Comparison of ENCODE assay signal across 8 mouse cellular contexts in the genomic region with DNA sequence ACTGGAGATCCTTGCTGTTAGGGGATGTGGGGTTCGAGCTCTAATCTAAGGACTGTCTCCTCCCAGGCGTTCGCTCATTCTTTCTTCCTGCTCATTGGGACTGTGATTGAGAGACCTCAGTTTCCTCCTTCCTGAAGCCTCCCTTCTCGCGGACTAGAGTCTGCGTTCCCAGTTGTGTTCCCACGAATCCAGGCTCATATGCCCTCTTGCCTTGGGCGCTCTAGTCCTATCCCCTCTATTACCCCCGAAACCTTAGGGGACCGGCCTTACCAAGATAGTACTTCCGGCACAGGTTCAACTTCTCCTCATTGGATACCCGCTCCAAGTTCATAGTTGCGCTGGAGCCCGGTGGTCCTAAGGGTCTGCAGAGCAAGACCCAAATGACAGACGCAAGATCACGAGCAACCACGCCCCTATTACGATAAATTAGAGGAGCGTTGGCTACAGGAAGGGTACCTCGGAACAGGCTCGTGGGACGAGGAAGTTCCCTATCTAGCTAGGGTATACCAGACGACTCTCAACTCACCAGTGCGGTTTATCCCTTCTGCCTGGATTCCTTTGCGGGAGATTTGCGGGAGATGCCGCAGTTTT. TPM values are rescaled to one million over a fixed set of nuclear protein-coding genes. Genes with fewer than 3 reads are reported as not detected.
DNase-seq lines count a peak whose midpoint lies in the region; ATAC-seq and TF ChIP-seq lines count a peak whose summit lies in the region.

No protein-coding gene starts in this region.

- no peaks in the 10 kb centered on the region for H3K9me3 ChIP-seq in forebrain, embryonic 14.5 days (replicated peaks; ENCODE audit: control insufficient read depth, low read length)
- H3K9me3 ChIP-seq in liver, embryonic 15.5 days (replicated peaks) = no peaks in the 10 kb centered on the region
- H3K9me3 ChIP-seq in stomach, postnatal 0 days (ENCODE audit: control insufficient read depth, low read length) = no peaks in the 10 kb centered on the region

- peak overlapping the region; percentile 61 for H3K9ac ChIP-seq in forebrain, embryonic 14.5 days (ENCODE audit: low read length)
- peak overlapping the region; percentile 70 for H3K9ac ChIP-seq in liver, embryonic 15.5 days
- H3K9ac ChIP-seq in stomach, postnatal 0 days (ENCODE audit: low read length) = peak overlapping the region; percentile 66

- H3K27ac ChIP-seq in forebrain, embryonic 14.5 days (ENCODE audit: low read depth, low read length) = no peak overlapping the region
- H3K27ac ChIP-seq in liver, embryonic 15.5 days (replicated peaks) = peak overlapping the region; percentile 84
- H3K27ac ChIP-seq in stomach, postnatal 0 days (replicated peaks) = peak overlapping the region; percentile 86

- ATAC-seq in forebrain, embryonic 14.5 days = peak; percentile 11
- ATAC-seq in liver, embryonic 15.5 days (ENCODE audit: insufficient read depth) = no peak
- ATAC-seq in stomach, postnatal 0 days (ENCODE audit: low FRiP score, low TSS enrichment) = no peak

- DNase-seq in adrenal gland, postnatal 14 days = peak; percentile 35
- DNase-seq in adrenal gland, adult 8-10 months = no peak
- DNase-seq in ovary, postnatal 10 days (ENCODE audit: low spot score) = peak; percentile 21
- no peak for DNase-seq in ovary, adult 18-20 months (ENCODE audit: low spot score)
- peak; percentile 20 for DNase-seq in forebrain, embryonic 14.5 days (ENCODE audit: low spot score)
- peak; percentile 34 for DNase-seq in stomach, postnatal 0 days (ENCODE audit: low spot score)
- no peak for DNase-seq in spleen, postnatal 14 days (ENCODE audit: low spot score in 2 of 2)

- H3K36me3 ChIP-seq in forebrain, embryonic 14.5 days (ENCODE audit: control insufficient read depth, insufficient read depth, low read length) = peaks cover 35% of the 10 kb centered on the region
- H3K36me3 ChIP-seq in liver, embryonic 15.5 days (replicated peaks) = peaks cover 31% of the 10 kb centered on the region
- H3K36me3 ChIP-seq in stomach, postnatal 0 days (ENCODE audit: control insufficient read depth, insufficient read depth, low read length) = peaks cover 10% of the 10 kb centered on the region

- 1% methylated on average over 27 of the region's 27 CpGs for WGBS in forebrain, embryonic 14.5 days
- under 1% methylated on average over 27 of the region's 27 CpGs for WGBS in liver, embryonic 15.5 days (ENCODE audit: insufficient replicate concordance)
- 1% methylated on average over 27 of the region's 27 CpGs for WGBS in stomach, postnatal 0 days

- TF ChIP-seq EP300 in stomach, postnatal 0 days (optimal IDR thresholded peaks at IDR 0.05) = no peak

- peak overlapping the region; percentile 76 for H3K4me3 ChIP-seq in forebrain, embryonic 14.5 days (ENCODE audit: low read depth, low read length)
- peak overlapping the region; percentile 71 for H3K4me3 ChIP-seq in liver, embryonic 15.5 days (replicated peaks)
- peak overlapping the region; percentile 58 for H3K4me3 ChIP-seq in stomach, postnatal 0 days (ENCODE audit: low read depth, low read length)

- peaks cover 13% of the 10 kb centered on the region for H3K4me1 ChIP-seq in forebrain, embryonic 14.5 days (ENCODE audit: control insufficient read depth, insufficient read depth, low read length)
- H3K4me1 ChIP-seq in liver, embryonic 15.5 days (replicated peaks) = peaks cover 44% of the 10 kb centered on the region
- 0 out of 2 replicates have a peak, but pooled peaks cover 3% of the 10 kb centered on the region for H3K4me1 ChIP-seq in stomach, postnatal 0 days (replicated peaks; ENCODE audit: control insufficient read depth, insufficient read depth)

- no peaks in the 10 kb centered on the region for H3K27me3 ChIP-seq in forebrain, embryonic 14.5 days (replicated peaks; ENCODE audit: control insufficient read depth, insufficient read depth, low read length)
- H3K27me3 ChIP-seq in liver, embryonic 15.5 days = no peaks in the 10 kb centered on the region
- H3K27me3 ChIP-seq in stomach, postnatal 0 days (ENCODE audit: control insufficient read depth, insufficient read depth, low read length) = no peaks in the 10 kb centered on the region

- no peak for TF ChIP-seq CTCF in stomach, postnatal 0 days (IDR thresholded peaks at IDR 0.05; ENCODE audit: low read depth)

- peak overlapping the region; percentile 79 for H3K4me2 ChIP-seq in forebrain, embryonic 14.5 days (ENCODE audit: low read length)
- peak overlapping the region; percentile 86 for H3K4me2 ChIP-seq in liver, embryonic 15.5 days
- peak overlapping the region; percentile 78 for H3K4me2 ChIP-seq in stomach, postnatal 0 days (replicated peaks; ENCODE audit: low read depth)

RNA-seq across cellular contexts. Expression of a gene that starts 0.5 kb away (rescaled TPM):
- total RNA-seq in adrenal gland, postnatal 14 days (2021) = 60.3 and 66.8 TPM in 2 replicates
- 10 to 100 TPM; 70.4 to 83.6 (median 73.1) TPM for total RNA-seq in adrenal gland, adult 8-10 months (2022)
- polyA plus RNA-seq in forebrain, embryonic 14.5 days (2014; fragmentation: Nextera tagmentation; extraction: Ambion mirVana) = 132 and 135 TPM in 2 replicates
- polyA plus RNA-seq in liver, embryonic 15.5 days (2015; fragmentation: Nextera tagmentation; extraction: Ambion mirVana) = 32.4 and 35.4 TPM in 2 replicates
- polyA plus RNA-seq in stomach, postnatal 0 days (2015; fragmentation: Nextera tagmentation; extraction: Ambion mirVana) = 60.5 and 63.9 TPM in 2 replicates

RNA-seq across cellular contexts. Expression of a gene that starts 0.5 kb away (rescaled TPM):
- 3.8 and 4.6 TPM in 2 replicates for total RNA-seq in adrenal gland, postnatal 14 days (2021)
- 10 to 100 TPM in 1 of 4 experiments, 1 to 10 TPM in 3; 2.9 to 11.3 (median 7.4) TPM for total RNA-seq in adrenal gland, adult 8-10 months (2022)
- polyA plus RNA-seq in forebrain, embryonic 14.5 days (2014; fragmentation: Nextera tagmentation; extraction: Ambion mirVana) = 7.0 and 10.7 TPM in 2 replicates
- polyA plus RNA-seq in liver, embryonic 15.5 days (2015; fragmentation: Nextera tagmentation; extraction: Ambion mirVana) = 3.4 and 4.1 TPM in 2 replicates
- 2.5 and 2.6 TPM in 2 replicates for polyA plus RNA-seq in stomach, postnatal 0 days (2015; fragmentation: Nextera tagmentation; extraction: Ambion mirVana)

RNA-seq across cellular contexts. Expression of a gene that starts 0.8 kb away (rescaled TPM):
- total RNA-seq in adrenal gland, postnatal 14 days (2021) = 117 and 125 TPM in 2 replicates
- total RNA-seq in adrenal gland, adult 8-10 months (2022) = 100 to 1,000 TPM; 146 to 179 (median 164) TPM
- polyA plus RNA-seq in forebrain, embryonic 14.5 days (2014; fragmentation: Nextera tagmentation; extraction: Ambion mirVana) = 121 and 143 TPM in 2 replicates
- polyA plus RNA-seq in liver, embryonic 15.5 days (2015; fragmentation: Nextera tagmentation; extraction: Ambion mirVana) = 60.6 and 65.5 TPM in 2 replicates
- polyA plus RNA-seq in stomach, postnatal 0 days (2015; fragmentation: Nextera tagmentation; extraction: Ambion mirVana) = 185 and 197 TPM in 2 replicates

RNA-seq across cellular contexts. Expression of a gene that starts 2.6 kb away (rescaled TPM):
- total RNA-seq in adrenal gland, postnatal 14 days (2021) = 5.1 and 7.8 TPM in 2 replicates
- 1 to 10 TPM; 2.1 to 7.9 (median 3.6) TPM for total RNA-seq in adrenal gland, adult 8-10 months (2022)
- 1.7 and 6.4 TPM in 2 replicates for polyA plus RNA-seq in forebrain, embryonic 14.5 days (2014; fragmentation: Nextera tagmentation; extraction: Ambion mirVana)
- 2.3 and 2.8 TPM in 2 replicates for polyA plus RNA-seq in liver, embryonic 15.5 days (2015; fragmentation: Nextera tagmentation; extraction: Ambion mirVana)
- 1.3 and 1.4 TPM in 2 replicates for polyA plus RNA-seq in stomach, postnatal 0 days (2015; fragmentation: Nextera tagmentation; extraction: Ambion mirVana)

RNA-seq across cellular contexts. Expression of a gene that starts 3.0 kb away (rescaled TPM):
- total RNA-seq in adrenal gland, postnatal 14 days (2021) = 41.6 and 46.3 TPM in 2 replicates
- total RNA-seq in adrenal gland, adult 8-10 months (2022) = 10 to 100 TPM; 56.1 to 65.5 (median 61.7) TPM
- polyA plus RNA-seq in forebrain, embryonic 14.5 days (2014; fragmentation: Nextera tagmentation; extraction: Ambion mirVana) = 47.6 and 59.0 TPM in 2 replicates
- 23.4 and 26.1 TPM in 2 replicates for polyA plus RNA-seq in liver, embryonic 15.5 days (2015; fragmentation: Nextera tagmentation; extraction: Ambion mirVana)
- polyA plus RNA-seq in stomach, postnatal 0 days (2015; fragmentation: Nextera tagmentation; extraction: Ambion mirVana) = 30.2 and 30.9 TPM in 2 replicates

Comparison
In these comparisons a context has a peak if more than half of its experiments do, and no peak if none do; other contexts are left out.
1. DNase-seq: peak in adrenal gland, postnatal 14 days (single experiment), ovary, postnatal 10 days (single experiment), forebrain, embryonic 14.5 days (single experiment) and stomach, postnatal 0 days (single experiment); none in adrenal gland, adult 8-10 months (single experiment), ovary, adult 18-20 months (single experiment) and spleen, postnatal 14 days (0 of 2).
2. Peak in every context shown above with its lines, with median percentiles within 50 percentile points of each other: H3K4me2 ChIP-seq, H3K4me3 ChIP-seq and H3K9ac ChIP-seq.